Mouse (Mus musculus): ENCODE measurements around the gene Tcte3.
"Not testable (repeated sequence)": the region's sequence is repeated elsewhere in the genome, so short reads cannot be mapped to it uniquely, and the experiment has no call there.

DNA sequence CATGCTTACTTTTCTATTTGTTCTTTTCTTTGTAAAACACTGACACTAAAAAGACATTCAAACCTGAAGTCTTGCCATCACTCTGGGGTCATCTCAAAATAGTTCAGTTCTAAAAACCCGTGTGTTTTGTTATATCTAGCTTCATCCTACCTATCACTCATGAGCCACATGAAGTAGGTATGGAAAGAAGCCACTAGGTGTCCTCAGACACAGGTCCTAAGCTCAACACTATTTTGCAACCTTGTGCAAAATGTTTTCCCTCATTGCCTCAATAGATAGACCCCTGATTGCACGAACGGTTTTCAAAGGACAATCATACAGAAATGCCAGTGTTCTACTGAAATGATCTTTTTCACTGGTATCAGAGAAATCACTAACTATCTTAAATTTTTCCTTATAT lies 32.2 kb downstream of the Tcte3 start:
- not testable (repeated sequence) for TF ChIP-seq CTCF (IDR thresholded peaks at IDR 0.05; ENCODE audit: control insufficient read depth, insufficient read depth, insufficient read length); MYOD1 (IDR thresholded peaks at IDR 0.05; ENCODE audit: control insufficient read depth, insufficient read length, low read depth); MAX (IDR thresholded peaks at IDR 0.05); MYOG (IDR thresholded peaks at IDR 0.05; ENCODE audit: control insufficient read depth, extremely low read depth, insufficient read length)

All from C2C12 (cell line).